Mouse (Mus musculus) stomach, embryonic 16.5 days (tissue): Measurements from ENCODE around the gene Myb. TPM values are rescaled to one million over a fixed set of nuclear protein-coding genes. Genes with fewer than 3 reads are reported as not detected.

Source experiments
- ATAC-seq: fragments of 200-750 bp; cut with Nextera tagmentation; 2 replicates; pipeline ENCODE4 v1.8.0; 2017; ENCODE audit warnings: moderate number of reproducible peaks, moderate TSS enrichment; ENCODE audit not compliant: insufficient read depth, low FRiP score
- H3K27ac ChIP-seq: fragments of 300-500 bp; sonication (generic); 2 replicates; pipeline ENCODE4 v1.5.1; 2014; ENCODE audit warnings: low read length
- H3K27me3 ChIP-seq: fragments of 300-500 bp; sonication (generic); 2 replicates; pipeline ENCODE4 v1.6.1; 2014; ENCODE audit warnings: low read length, control low read depth, mixed read lengths; ENCODE audit not compliant: control insufficient read depth, insufficient read depth
- H3K36me3 ChIP-seq: fragments of 300-500 bp; sonication (generic); 2 replicates; pipeline ENCODE4 v1.6.1; 2014; ENCODE audit warnings: low read length; ENCODE audit not compliant: control insufficient read depth, insufficient read depth
- H3K4me1 ChIP-seq: fragments of 300-500 bp; sonication (generic); 2 replicates; pipeline ENCODE4 v1.6.1; 2014; ENCODE audit warnings: low read length, control low read depth, mixed read lengths; ENCODE audit not compliant: control insufficient read depth, insufficient read depth
- H3K4me2 ChIP-seq: fragments of 300-500 bp; sonication (generic); 2 replicates; pipeline ENCODE4 v1.6.1; 2014; ENCODE audit warnings: low read depth, low read length, mixed read lengths
- H3K4me3 ChIP-seq: fragments of 300-500 bp; sonication (generic); replicated peaks from 2 replicates; pipeline ENCODE4 v1.5.1; 2014; ENCODE audit warnings: mild to moderate bottlenecking, low read length
- H3K9ac ChIP-seq: fragments of 300-500 bp; sonication (generic); 2 replicates; pipeline ENCODE4 v1.6.1; 2014; ENCODE audit warnings: low read length
- H3K9me3 ChIP-seq: fragments of 300-500 bp; sonication (generic); replicated peaks from 2 replicates; pipeline ENCODE4 v1.6.1; 2016; ENCODE audit warnings: low read length, control low read depth; ENCODE audit not compliant: control insufficient read depth
- WGBS: fragments of 180-500 bp; shearing (Covaris S2); extraction: QIAGEN DNeasy Blood & Tissue Kit; methylation state at CpG from one replicate; pipeline ENCODE4 v1.1.7; 2014; 5-methylcytosine and 5-hydroxymethylcytosine counted together
- polyA plus RNA-seq: library from polyadenylated mRNA; unstranded; fragments of >200 nt; fragmentation: Nextera tagmentation; extraction: Ambion mirVana; gene quantifications from 2 replicates; pipeline ENCODE4 v1.2.1, GENCODE M21; 2015

The Myb gene
- polyA plus RNA-seq, 1 experiment from 2014 or later, result 4.2 TPM

DNA sequence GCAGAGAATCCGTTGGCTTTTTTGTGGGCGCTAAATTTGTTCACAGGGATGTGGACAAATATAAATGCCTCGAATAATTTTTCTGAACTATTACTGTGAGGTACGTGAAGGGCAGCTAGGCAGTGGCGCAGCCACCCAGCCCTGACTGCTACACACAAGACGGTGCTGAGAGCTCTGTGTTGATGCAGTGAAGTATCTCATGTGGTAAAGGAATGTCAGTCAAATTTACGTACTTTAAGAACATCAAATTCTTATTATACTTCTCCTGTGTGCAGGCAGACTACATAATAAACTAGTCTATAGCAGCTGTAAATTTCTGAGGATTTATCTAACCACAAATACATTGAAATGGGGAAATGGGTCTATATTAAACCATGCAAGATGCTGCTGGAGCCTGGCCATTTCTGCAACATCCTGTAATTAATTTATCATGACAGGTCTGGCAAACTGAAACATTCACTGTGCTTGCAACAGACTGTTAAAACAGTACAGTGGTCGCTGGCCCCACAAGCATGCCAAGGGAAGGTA is 77.3 kb downstream of the Myb start:
- no peaks in the 10 kb centered on the region for H3K36me3 ChIP-seq
- no peak for ATAC-seq
- no peak overlapping the region for H3K27ac ChIP-seq
- no peak overlapping the region for H3K9ac ChIP-seq
- H3K4me1 ChIP-seq, result no peaks in the 10 kb centered on the region
- H3K4me2 ChIP-seq, result no peak overlapping the region
- 60% methylated on average over 8 of the region's 8 CpGs for WGBS
- H3K27me3 ChIP-seq, result no peaks in the 10 kb centered on the region
- no peaks in the 10 kb centered on the region for H3K9me3 ChIP-seq
- no peak overlapping the region for H3K4me3 ChIP-seq

GRCm38 (mm10) chr10:21082447-21082846 is 78.3 kb downstream of the Myb start:
- Histone ChIP-seq H3K9me3 (no peaks in the 10 kb centered on the region), H3K4me1 (no peaks in the 10 kb centered on the region), H3K36me3 (no peaks in the 10 kb centered on the region), H3K9ac (no peak overlapping the region), H3K27me3 (no peaks in the 10 kb centered on the region), H3K27ac (no peak overlapping the region), H3K4me2 (no peak overlapping the region), H3K4me3 (no peak overlapping the region)
- ATAC-seq, result no peak
- WGBS, result 80% methylated on average over 8 of the region's 8 CpGs

- H3K4me1 ChIP-seq, result no peaks in the 10 kb centered on the region
- H3K9ac ChIP-seq, result no peak overlapping the region
- WGBS, result 61% methylated on average over 14 of the region's 14 CpGs
- no peak overlapping the region for H3K4me2 ChIP-seq
- no peaks in the 10 kb centered on the region for H3K27me3 ChIP-seq
- ATAC-seq, result no peak
- H3K27ac ChIP-seq, result no peak overlapping the region
- no peaks in the 10 kb centered on the region for H3K36me3 ChIP-seq
- H3K4me3 ChIP-seq, result no peak overlapping the region
- no peaks in the 10 kb centered on the region for H3K9me3 ChIP-seq
Observed at GRCm38 (mm10) chr10:21077151-21077719, 83.5 kb downstream of the Myb start.

DNA sequence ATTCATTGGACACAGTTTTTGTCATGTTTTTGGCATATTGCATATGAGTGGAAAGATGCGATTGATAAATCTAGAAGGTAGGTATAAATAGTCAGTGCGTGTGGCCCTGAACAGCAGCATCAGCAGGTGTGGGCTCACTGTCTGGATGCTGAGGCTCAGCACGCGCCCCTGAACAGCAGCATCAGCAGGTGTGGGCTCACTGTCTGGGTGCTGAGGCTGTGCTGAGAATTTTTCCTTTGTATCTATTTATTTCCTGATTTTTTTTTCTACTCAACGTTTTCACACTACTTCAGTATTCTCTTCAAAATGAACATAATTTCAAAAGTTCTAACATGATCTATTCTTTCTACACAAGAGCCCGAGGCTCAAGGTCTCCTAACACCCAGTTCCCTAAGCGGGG is 84.1 kb downstream of the Myb start:
- Histone ChIP-seq H3K4me1 (no peaks in the 10 kb centered on the region), H3K36me3 (no peaks in the 10 kb centered on the region), H3K9ac (no peak overlapping the region), H3K9me3 (no peaks in the 10 kb centered on the region), H3K4me3 (no peak overlapping the region), H3K4me2 (no peak overlapping the region), H3K27ac (no peak overlapping the region), H3K27me3 (no peaks in the 10 kb centered on the region)
- 84% methylated on average over 7 of the region's 7 CpGs for WGBS
- ATAC-seq, result no peak

DNA sequence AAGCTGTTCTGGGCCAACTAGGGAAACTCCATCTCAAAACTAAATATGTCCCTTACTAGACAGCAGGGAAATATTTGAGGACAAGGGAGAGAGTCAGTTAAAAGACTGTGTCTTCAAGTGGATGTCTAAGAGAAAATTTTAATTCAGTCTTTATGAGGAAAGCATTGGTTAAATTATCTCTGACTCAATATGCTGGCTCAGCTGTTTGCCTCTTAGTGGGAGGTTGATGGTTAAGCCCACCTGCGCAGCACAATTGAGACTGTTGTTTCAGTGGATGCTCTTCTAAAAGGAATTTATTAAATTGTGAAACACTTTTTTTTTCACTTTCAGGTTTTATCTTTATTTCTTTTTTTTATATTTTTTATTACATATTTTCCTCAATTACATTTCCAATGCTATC is 84.6 kb downstream of the Myb start:
- no peaks in the 10 kb centered on the region for H3K27me3 ChIP-seq
- H3K36me3 ChIP-seq, result no peaks in the 10 kb centered on the region
- H3K4me1 ChIP-seq, result no peaks in the 10 kb centered on the region
- H3K9ac ChIP-seq, result no peak overlapping the region
- H3K4me2 ChIP-seq, result no peak overlapping the region
- no peak for ATAC-seq
- 100% methylated on average over 1 of the region's 1 CpGs for WGBS
- H3K4me3 ChIP-seq, result no peak overlapping the region
- H3K9me3 ChIP-seq, result no peaks in the 10 kb centered on the region
- no peak overlapping the region for H3K27ac ChIP-seq

Other genes with a start within 250 kb of the Myb start
- gene Ahi1, start 208.4 kb downstream of the Myb start, polyA plus RNA-seq, result 7.8 and 8.7 TPM in 2 replicates
- 84.8 and 92.5 TPM in 2 replicates for gene Hbs1l, start 135.0 kb upstream of the Myb start, polyA plus RNA-seq
- gene Aldh8a1, start 216.3 kb upstream of the Myb start, polyA plus RNA-seq, result 2.0 and 2.1 TPM in 2 replicates